Mouse (Mus musculus) CH12.LX (cell line): ENCODE data around the gene Olfr97.

ENCODE experiments used
- CTCF ChIP-seq, 2 experiments: IDR thresholded peaks in 1 of 2; conservative IDR thresholded peaks in 1 of 2; 2 replicates each; pipeline ENCODE4 v1.5.1; 2011 to 2012; ENCODE audit warnings: low read depth in 2 of 2, low read length in 2 of 2, improper control_type of control experiment in 1 of 2, inconsistent platforms in 1 of 2, mild to moderate bottlenecking in 1 of 2, moderate library complexity in 1 of 2
- EP300 ChIP-seq: IDR thresholded peaks from 2 replicates; pipeline ENCODE4 v1.6.1; 2011; ENCODE audit warnings: low read length, improper control_type of control experiment
- KAT2A ChIP-seq: IDR thresholded peaks from 2 replicates; pipeline ENCODE4 v1.6.1; 2012; ENCODE audit warnings: low read length, improper control_type of control experiment, inconsistent platforms; ENCODE audit not compliant: insufficient replicate concordance
- MEF2A ChIP-seq: IDR thresholded peaks from 2 replicates; pipeline ENCODE4 v1.6.1; 2014; ENCODE audit warnings: low read depth, mild to moderate bottlenecking, inconsistent platforms, low read length, improper control_type of control experiment, borderline replicate concordance
- POLR2A ChIP-seq: IDR thresholded peaks from 2 replicates; pipeline ENCODE4 v1.6.1; 2011; ENCODE audit warnings: low read depth, mild to moderate bottlenecking, improper control_type of control experiment, low read length
- RCOR1 ChIP-seq: conservative IDR thresholded peaks from 2 replicates; pipeline ENCODE4 v1.6.1; 2012; ENCODE audit warnings: low read depth, mild to moderate bottlenecking, inconsistent platforms, low read length, improper control_type of control experiment

DNA sequence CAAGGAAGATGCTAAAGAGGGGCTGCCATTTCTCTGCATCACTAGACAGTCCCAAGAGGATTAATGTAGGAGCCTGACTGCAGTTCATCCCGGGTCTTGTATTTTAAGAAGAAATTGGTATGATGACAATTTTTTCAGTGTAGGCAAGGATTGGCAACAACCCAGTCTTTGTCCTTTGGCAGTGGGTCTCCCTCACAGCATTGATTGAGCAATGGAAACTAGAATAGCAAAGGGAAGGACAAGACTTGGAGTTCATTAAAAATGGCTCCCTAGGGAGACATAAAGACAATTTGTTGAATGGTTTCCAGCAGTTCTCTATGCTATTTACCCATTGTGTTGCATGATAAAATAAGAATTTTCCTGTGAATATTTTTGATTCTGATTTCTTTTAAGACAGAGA, 43.2 kb upstream of the Olfr97 start:
- TF ChIP-seq CTCF (conservative IDR thresholded peaks at IDR 0.05 in 1 of 2, IDR thresholded peaks at IDR 0.05 in 1 of 2; ENCODE audit: low read depth in 2 of 2, low read length in 2 of 2) (no peak), MEF2A (no peak), POLR2A (no peak), EP300 (no peak), RCOR1 (no peak), KAT2A (no peak)
